Mouse (Mus musculus): ENCODE data around the gene Nkain4. TPM values are rescaled to one million over a fixed set of nuclear protein-coding genes. Genes with fewer than 3 reads are reported as not detected.

The Nkain4 gene
- polyA plus RNA-seq, 1 experiment from 2014 or later, result 110 TPM

- peaks cover 67% of the 10 kb centered on the region for H3K27me3 ChIP-seq (replicated peaks; ENCODE audit: insufficient read depth, low read length)
- no peak for TF ChIP-seq CTCF (IDR thresholded peaks at IDR 0.05)
- no peak for TF ChIP-seq EP300 (IDR thresholded peaks at IDR 0.05)
- H3K4me1 ChIP-seq (ENCODE audit: insufficient read depth, low read depth, low read length), result peaks cover 10% of the 10 kb centered on the region; the same call in 1 of the 2 replicates
- no peak overlapping the region for H3K9ac ChIP-seq (replicated peaks; ENCODE audit: low read depth)
- DNase-seq (ENCODE audit: low spot score) (peak; percentile 56), ATAC-seq (peak; percentile 65)
- H3K36me3 ChIP-seq (ENCODE audit: insufficient read depth, low read length), result no peaks in the 10 kb centered on the region
- H3K27ac ChIP-seq (ENCODE audit: low read length), result no peak overlapping the region
- under 1% methylated on average over 56 of the region's 57 CpGs for WGBS
- H3K4me2 ChIP-seq (replicated peaks; ENCODE audit: low read depth, low read length), result peak overlapping the region; percentile 63
- H3K4me3 ChIP-seq (ENCODE audit: low read depth, low read length), result peak overlapping the region; percentile 35
- H3K9me3 ChIP-seq (ENCODE audit: low read length), result no peaks in the 10 kb centered on the region
Observed at GRCm38 (mm10) chr2:180894029-180894623, 60.4 kb downstream of the Nkain4 start.

- DNase-seq (ENCODE audit: low spot score) (no peak), ATAC-seq (no peak)
- Histone ChIP-seq H3K4me2 (replicated peaks; ENCODE audit: low read depth, low read length) (peak overlapping the region; percentile 63), H3K36me3 (ENCODE audit: insufficient read depth, low read length) (no peaks in the 10 kb centered on the region), H3K4me1 (ENCODE audit: insufficient read depth, low read depth, low read length) (peaks cover 10% of the 10 kb centered on the region; the same call in 1 of the 2 replicates), H3K4me3 (ENCODE audit: low read depth, low read length) (peak overlapping the region; percentile 35), H3K27ac (ENCODE audit: low read length) (no peak overlapping the region), H3K27me3 (replicated peaks; ENCODE audit: insufficient read depth, low read length) (peaks cover 68% of the 10 kb centered on the region), H3K9ac (replicated peaks; ENCODE audit: low read depth) (no peak overlapping the region), H3K9me3 (ENCODE audit: low read length) (no peaks in the 10 kb centered on the region)
- TF ChIP-seq CTCF (IDR thresholded peaks at IDR 0.05), result no peak
- no peak for TF ChIP-seq EP300 (IDR thresholded peaks at IDR 0.05)
- WGBS, result 2% methylated on average over 38 of the region's 50 CpGs
Observed at GRCm38 (mm10) chr2:180893537-180894028, 60.9 kb downstream of the Nkain4 start.

- TF ChIP-seq CTCF (IDR thresholded peaks at IDR 0.05), result no peak
- TF ChIP-seq EP300 (IDR thresholded peaks at IDR 0.05), result no peak
- Histone ChIP-seq H3K9ac (replicated peaks; ENCODE audit: low read depth) (no peak overlapping the region), H3K4me2 (replicated peaks; ENCODE audit: low read depth, low read length) (peak overlapping the region; percentile 63)
Observed at GRCm38 (mm10) chr2:180892841-180893521, 61.5 kb downstream of the Nkain4 start.

GRCm38 (mm10) chr2:180891835-180892323, 62.6 kb downstream of the Nkain4 start:
- H3K27ac ChIP-seq (ENCODE audit: low read length), result no peak overlapping the region
- H3K9me3 ChIP-seq (ENCODE audit: low read length), result no peaks in the 10 kb centered on the region
- WGBS, result 8% methylated on average over 9 of the region's 9 CpGs
- peaks cover 10% of the 10 kb centered on the region; the same call in 1 of the 2 replicates for H3K4me1 ChIP-seq (ENCODE audit: insufficient read depth, low read depth, low read length)
- H3K36me3 ChIP-seq (ENCODE audit: insufficient read depth, low read length), result no peaks in the 10 kb centered on the region
- TF ChIP-seq CTCF (IDR thresholded peaks at IDR 0.05) (no peak), EP300 (IDR thresholded peaks at IDR 0.05) (no peak)
- H3K27me3 ChIP-seq (replicated peaks; ENCODE audit: insufficient read depth, low read length), result peaks cover 68% of the 10 kb centered on the region
- DNase-seq (ENCODE audit: low spot score), result no peak
- ATAC-seq, result no peak
- no peak overlapping the region for H3K4me3 ChIP-seq (ENCODE audit: low read depth, low read length)
- no peak overlapping the region for H3K4me2 ChIP-seq (replicated peaks; ENCODE audit: low read depth, low read length)
- H3K9ac ChIP-seq (replicated peaks; ENCODE audit: low read depth), result no peak overlapping the region

More at GRCm38 (mm10) chr2:180892841-180893521, 61.5 kb downstream of the Nkain4 start:
- DNase-seq (ENCODE audit: low spot score), result no peak
- WGBS, result under 1% methylated on average over 89 of the region's 97 CpGs
- no peaks in the 10 kb centered on the region for H3K9me3 ChIP-seq (ENCODE audit: low read length)
- peaks cover 10% of the 10 kb centered on the region; the same call in 1 of the 2 replicates for H3K4me1 ChIP-seq (ENCODE audit: insufficient read depth, low read depth, low read length)
- no peaks in the 10 kb centered on the region for H3K36me3 ChIP-seq (ENCODE audit: insufficient read depth, low read length)
- peak overlapping the region; percentile 35 for H3K4me3 ChIP-seq (ENCODE audit: low read depth, low read length)
- no peak overlapping the region for H3K27ac ChIP-seq (ENCODE audit: low read length)
- peaks cover 68% of the 10 kb centered on the region for H3K27me3 ChIP-seq (replicated peaks; ENCODE audit: insufficient read depth, low read length)
- no peak for ATAC-seq

- H3K4me2 ChIP-seq (replicated peaks; ENCODE audit: low read depth, low read length), result no peak overlapping the region
- 2% methylated on average over 36 of the region's 37 CpGs for WGBS
- ATAC-seq (no peak), DNase-seq (ENCODE audit: low spot score) (no peak)
- no peaks in the 10 kb centered on the region for H3K9me3 ChIP-seq (ENCODE audit: low read length)
- peaks cover 10% of the 10 kb centered on the region; the same call in 1 of the 2 replicates for H3K4me1 ChIP-seq (ENCODE audit: insufficient read depth, low read depth, low read length)
- no peak overlapping the region for H3K9ac ChIP-seq (replicated peaks; ENCODE audit: low read depth)
- no peak overlapping the region for H3K27ac ChIP-seq (ENCODE audit: low read length)
- H3K4me3 ChIP-seq (ENCODE audit: low read depth, low read length), result no peak overlapping the region
- no peaks in the 10 kb centered on the region for H3K36me3 ChIP-seq (ENCODE audit: insufficient read depth, low read length)
- TF ChIP-seq EP300 (IDR thresholded peaks at IDR 0.05) (no peak), CTCF (IDR thresholded peaks at IDR 0.05) (no peak)
- H3K27me3 ChIP-seq (replicated peaks; ENCODE audit: insufficient read depth, low read length), result peaks cover 68% of the 10 kb centered on the region
Observed at GRCm38 (mm10) chr2:180891075-180891834, 63.2 kb downstream of the Nkain4 start.
